Mouse (Mus musculus): ENCODE measurements at regions not wholly inside any gene's neighbourhood (a gene's known extent, or its start where the extent isn't known, plus 50 kb on each side); places are given as distances from the start of the nearest gene placed in this dataset.
"Not testable (repeated sequence)": the region's sequence is repeated elsewhere in the genome, so short reads cannot be mapped to it uniquely, and the experiment has no call there.

DNA sequence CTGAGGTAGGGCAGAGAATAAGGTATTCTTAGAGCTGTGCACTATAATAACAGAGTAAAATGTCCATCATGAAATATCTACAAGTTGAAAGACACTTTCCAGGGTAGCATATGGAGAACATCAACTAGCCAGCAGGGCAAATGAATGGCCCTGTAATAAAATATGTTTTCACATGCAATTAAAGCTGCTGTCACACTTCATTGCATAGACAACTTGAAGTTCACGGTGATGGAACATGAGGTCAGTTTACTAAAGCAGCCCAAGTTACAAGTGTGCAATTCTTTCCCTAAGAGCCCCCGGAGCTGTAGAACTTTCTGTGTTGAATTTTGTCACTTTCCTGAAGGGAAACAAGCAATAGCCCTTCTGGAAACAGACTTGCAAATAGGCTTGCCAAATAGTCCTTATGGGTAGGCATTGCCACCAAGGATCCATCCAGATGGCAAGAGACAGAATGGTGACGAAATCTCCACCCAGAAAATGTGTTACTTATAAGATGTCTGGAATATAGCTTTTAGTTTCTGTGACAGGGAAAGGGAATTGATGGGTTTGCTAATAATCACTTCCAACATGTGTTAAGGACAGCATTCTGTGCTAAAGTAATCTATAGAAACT lies 1102.7 kb downstream of the Galc start:
- Histone ChIP-seq H3K9me3 (replicated peaks; ENCODE audit: low read length) (no peaks in the 10 kb centered on the region), H3K9ac (ENCODE audit: low read depth, low read length) (no peak overlapping the region), H3K36me3 (ENCODE audit: insufficient read depth, low read length) (no peaks in the 10 kb centered on the region), H3K27me3 (ENCODE audit: insufficient read depth, low read length) (no peaks in the 10 kb centered on the region), H3K27ac (no peak overlapping the region; the same call in 1 of the 2 replicates), H3K4me3 (replicated peaks; ENCODE audit: low read depth, low read length) (no peak overlapping the region), H3K4me1 (replicated peaks; ENCODE audit: insufficient read depth, low read length) (no peaks in the 10 kb centered on the region), H3K4me2 (ENCODE audit: low read length) (peak overlapping the region; percentile 0; the same call in 1 of the 2 replicates)
- TF ChIP-seq CTCF (IDR thresholded peaks at IDR 0.05; ENCODE audit: low read depth) = no peak
- ATAC-seq (replicated peaks; ENCODE audit: low FRiP score, low read depth) (0 out of 2 replicates have a peak, but pooled peaks have one; percentile 38), DNase-seq (ENCODE audit: low spot score) (peak; percentile 68)
- 24% methylated on average over 3 of the region's 3 CpGs for WGBS

DNA sequence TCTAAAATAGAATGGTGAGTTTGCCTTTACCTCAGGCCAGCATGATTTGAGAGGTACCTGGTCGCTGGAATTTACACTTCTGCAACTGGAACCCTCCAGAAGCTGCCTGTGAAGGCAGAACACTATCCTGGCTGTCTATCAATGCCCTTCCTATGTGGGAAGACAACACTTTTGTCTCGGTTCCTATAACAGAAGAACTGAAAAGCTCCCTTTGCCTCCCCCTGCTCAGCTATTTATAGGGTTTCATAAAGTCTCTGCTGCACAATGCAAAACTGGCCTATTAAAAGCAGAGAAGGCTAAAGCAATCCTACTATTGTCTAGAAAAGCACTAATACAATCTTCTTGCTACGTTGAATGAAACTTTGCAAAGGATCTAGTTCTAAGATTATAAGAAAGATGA lies 1116.5 kb downstream of the Galc start:
- Histone ChIP-seq H3K36me3 (ENCODE audit: insufficient read depth, low read length) (no peaks in the 10 kb centered on the region), H3K9me3 (replicated peaks; ENCODE audit: low read length) (no peaks in the 10 kb centered on the region), H3K4me1 (replicated peaks; ENCODE audit: insufficient read depth, low read length) (no peaks in the 10 kb centered on the region), H3K4me3 (replicated peaks; ENCODE audit: low read depth, low read length) (no peak overlapping the region), H3K27ac (no peak overlapping the region), H3K27me3 (ENCODE audit: insufficient read depth, low read length) (no peaks in the 10 kb centered on the region), H3K4me2 (ENCODE audit: low read length) (no peak overlapping the region), H3K9ac (ENCODE audit: low read depth, low read length) (no peak overlapping the region)
- no peak for ATAC-seq (replicated peaks; ENCODE audit: low FRiP score, low read depth)
- TF ChIP-seq CTCF (IDR thresholded peaks at IDR 0.05; ENCODE audit: low read depth) = no peak
- DNase-seq (ENCODE audit: low spot score) = no peak
- WGBS = 48% methylated on average over 3 of the region's 3 CpGs

- Histone ChIP-seq H3K27me3 (ENCODE audit: insufficient read depth, low read length) (no peaks in the 10 kb centered on the region), H3K27ac (no peak overlapping the region), H3K9ac (ENCODE audit: low read depth, low read length) (no peak overlapping the region), H3K4me2 (ENCODE audit: low read length) (no peak overlapping the region), H3K36me3 (ENCODE audit: insufficient read depth, low read length) (no peaks in the 10 kb centered on the region), H3K4me3 (replicated peaks; ENCODE audit: low read depth, low read length) (no peak overlapping the region), H3K9me3 (replicated peaks; ENCODE audit: low read length) (no peaks in the 10 kb centered on the region), H3K4me1 (replicated peaks; ENCODE audit: insufficient read depth, low read length) (no peaks in the 10 kb centered on the region)
- no peak for DNase-seq (ENCODE audit: low spot score)
- TF ChIP-seq CTCF (IDR thresholded peaks at IDR 0.05; ENCODE audit: low read depth) = no peak
- 58% methylated on average over 7 of the region's 7 CpGs for WGBS
- no peak for ATAC-seq (replicated peaks; ENCODE audit: low FRiP score, low read depth)
Measured at GRCm38 (mm10) chr12:97137924-97138323, 1121.3 kb downstream of the Galc start.

- Histone ChIP-seq H3K4me1 (replicated peaks; ENCODE audit: insufficient read depth, low read length) (no peaks in the 10 kb centered on the region), H3K36me3 (ENCODE audit: insufficient read depth, low read length) (no peaks in the 10 kb centered on the region), H3K9me3 (replicated peaks; ENCODE audit: low read length) (no peaks in the 10 kb centered on the region), H3K4me2 (ENCODE audit: low read length) (no peak overlapping the region), H3K9ac (ENCODE audit: low read depth, low read length) (no peak overlapping the region), H3K27ac (no peak overlapping the region), H3K4me3 (replicated peaks; ENCODE audit: low read depth, low read length) (no peak overlapping the region), H3K27me3 (ENCODE audit: insufficient read depth, low read length) (no peaks in the 10 kb centered on the region)
- DNase-seq (ENCODE audit: low spot score) (peak; percentile 85), ATAC-seq (replicated peaks; ENCODE audit: low FRiP score, low read depth) (no peak)
- peak; percentile 74 for TF ChIP-seq CTCF (IDR thresholded peaks at IDR 0.05; ENCODE audit: low read depth)
Measured at GRCm38 (mm10) chr12:97130276-97130675, 1129.0 kb downstream of the Galc start.

DNA sequence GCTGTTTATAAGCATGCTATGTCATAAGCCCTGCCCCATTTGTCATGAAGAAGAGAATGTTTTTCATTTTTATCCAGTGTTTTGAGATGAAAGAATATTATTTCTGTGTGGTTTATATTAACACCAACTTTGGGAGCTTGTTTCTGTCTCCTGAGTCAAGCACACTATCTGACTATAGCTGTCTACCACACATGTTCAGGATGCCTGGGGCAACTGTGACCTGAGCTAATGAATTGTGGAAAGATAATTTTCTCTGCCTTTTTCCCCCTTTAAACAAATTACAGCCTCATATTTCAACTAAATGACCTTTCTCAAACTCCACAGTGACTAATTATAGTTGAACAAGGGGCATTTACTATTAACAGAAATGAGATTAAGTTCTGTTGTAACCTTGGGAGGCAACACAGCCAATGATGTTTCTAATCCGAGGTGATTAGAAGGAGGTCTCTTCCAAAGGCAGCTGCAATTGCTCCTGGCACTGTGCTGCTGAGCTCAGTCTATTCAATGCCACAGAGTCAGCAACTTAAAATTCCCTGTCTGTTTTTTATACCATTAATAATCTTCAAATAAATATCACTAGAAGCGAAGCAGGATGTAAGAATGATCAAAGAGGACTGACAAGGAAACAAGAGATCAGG lies 1168.6 kb downstream of the Galc start:
- no peak for TF ChIP-seq CTCF (IDR thresholded peaks at IDR 0.05; ENCODE audit: low read depth)
- ATAC-seq (replicated peaks; ENCODE audit: low FRiP score, low read depth) = no peak
- no peak overlapping the region for H3K9ac ChIP-seq (ENCODE audit: low read depth, low read length)

DNA sequence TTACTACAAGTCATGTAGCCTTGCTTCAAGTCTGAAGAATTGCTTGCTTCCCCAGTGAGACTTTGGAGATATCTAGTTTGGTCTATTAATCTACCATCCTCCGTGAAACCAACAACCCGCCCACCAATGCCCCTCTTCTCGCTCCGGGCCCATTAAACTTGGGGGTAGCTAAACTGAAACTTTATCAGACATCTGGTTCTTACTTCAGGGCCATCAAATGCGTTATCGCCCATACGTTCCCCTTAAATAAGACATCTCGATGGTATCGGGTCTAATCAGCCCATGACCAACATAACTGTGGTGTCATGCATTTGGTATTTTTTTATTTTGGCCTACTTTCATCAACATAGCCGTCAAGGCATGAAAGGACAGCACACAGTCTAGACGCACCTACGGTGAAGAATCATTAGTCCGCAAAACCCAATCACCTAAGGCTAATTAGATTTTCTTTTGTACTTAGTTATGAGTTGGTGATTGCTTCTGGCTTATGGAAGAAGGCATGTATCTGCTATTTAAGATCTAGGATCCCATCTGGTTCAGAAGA lies 1197.8 kb downstream of the Galc start:
- H3K27me3 ChIP-seq (ENCODE audit: insufficient read depth, low read length); H3K4me2 ChIP-seq (ENCODE audit: low read length); H3K36me3 ChIP-seq (ENCODE audit: insufficient read depth, low read length); DNase-seq (ENCODE audit: low spot score); H3K9me3 ChIP-seq (replicated peaks; ENCODE audit: low read length); H3K27ac ChIP-seq; H3K4me1 ChIP-seq (replicated peaks; ENCODE audit: insufficient read depth, low read length); H3K4me3 ChIP-seq (replicated peaks; ENCODE audit: low read depth, low read length); H3K9ac ChIP-seq (ENCODE audit: low read depth, low read length): not testable (repeated sequence)
- peak; percentile 100 for ATAC-seq (replicated peaks; ENCODE audit: low FRiP score, low read depth)
- WGBS = 92% methylated on average over 10 of the region's 13 CpGs

More for the DNA sequence above, 1168.6 kb downstream of the Galc start:
- Histone ChIP-seq H3K4me1 (replicated peaks; ENCODE audit: insufficient read depth, low read length) (no peaks in the 10 kb centered on the region), H3K36me3 (ENCODE audit: insufficient read depth, low read length) (no peaks in the 10 kb centered on the region), H3K9me3 (replicated peaks; ENCODE audit: low read length) (no peaks in the 10 kb centered on the region), H3K4me3 (replicated peaks; ENCODE audit: low read depth, low read length) (no peak overlapping the region), H3K27me3 (ENCODE audit: insufficient read depth, low read length) (no peaks in the 10 kb centered on the region), H3K27ac (no peak overlapping the region), H3K4me2 (ENCODE audit: low read length) (no peak overlapping the region)
- 59% methylated on average over 2 of the region's 2 CpGs for WGBS
- DNase-seq (ENCODE audit: low spot score) = no peak

Measured in kidney, postnatal 0 days (tissue).